In genomic region chr6:113392387-113393071, GRCm38 (mm10) we compare ENCODE assay signal across 10 mouse cellular contexts. TPM values are rescaled to one million over a fixed set of nuclear protein-coding genes. Genes with fewer than 3 reads are reported as not detected.
DNase-seq lines count a peak whose midpoint lies in the region; ATAC-seq and TF ChIP-seq lines count a peak whose summit lies in the region.
"Had no signal": no experiment of that assay in that cellular context is flagged by ENCODE, and none has a peak within 500 bp of the region (broad histone marks: within the 10 kb centered on the region; RNA-seq: fewer than 3 reads in every experiment).

No protein-coding gene starts in this region.

- in situ Hi-C loops in ES-E14 (cut with MboI; ENCODE audit: low sequenced_read_pairs in 2 of 2, unreplicated experiment in 2 of 2): no loop called here

- peak overlapping the region; percentile 59 to 77 for H3K4me3 ChIP-seq in ES-E14 (ENCODE audit: insufficient read depth in 1 of 2, low read depth in 1 of 2, low read length in 2 of 2, poor library complexity in 1 of 2, severe bottlenecking in 1 of 2)
- peak overlapping the region; percentile 28 for H3K4me3 ChIP-seq in cerebellum, adult 2 months (replicated peaks; ENCODE audit: insufficient read depth, low read depth, low read length)
- peak overlapping the region; percentile 38 for H3K4me3 ChIP-seq in forebrain, postnatal 0 days (ENCODE audit: low read depth, low read length)
- peak overlapping the region; percentile 46 for H3K4me3 ChIP-seq in hindbrain, embryonic 11.5 days (ENCODE audit: low read depth, low read length)

- no peak overlapping the region for H3K27ac ChIP-seq in ES-E14 (ENCODE audit: insufficient read depth, low read depth, low read length, poor library complexity, severe bottlenecking)
- H3K27ac ChIP-seq in cerebellum, adult 2 months (ENCODE audit: insufficient read depth, low read length): no peak overlapping the region
- peak overlapping the region; percentile 71 for H3K27ac ChIP-seq in forebrain, postnatal 0 days (ENCODE audit: low read depth, low read length)
- H3K27ac ChIP-seq in hindbrain, embryonic 11.5 days (ENCODE audit: low read depth, low read length): peak overlapping the region; percentile 78

- peaks cover 20% of the 10 kb centered on the region for H3K36me3 ChIP-seq in ES-E14 (ENCODE audit: control insufficient read depth, insufficient read depth, low read length, poor library complexity, severe bottlenecking)
- H3K36me3 ChIP-seq in forebrain, postnatal 0 days (ENCODE audit: insufficient read depth): peaks cover 38% of the 10 kb centered on the region
- peaks cover 9% of the 10 kb centered on the region for H3K36me3 ChIP-seq in hindbrain, embryonic 11.5 days (ENCODE audit: control insufficient read depth, insufficient read depth, low read length)

- peak overlapping the region; percentile 61 for H3K4me2 ChIP-seq in forebrain, postnatal 0 days (ENCODE audit: low read depth)
- H3K4me2 ChIP-seq in hindbrain, embryonic 11.5 days (replicated peaks; ENCODE audit: low read depth, low read length): peak overlapping the region; percentile 80

- H3K27me3 ChIP-seq in cerebellum, adult 2 months (ENCODE audit: control insufficient read depth, insufficient read depth, low read length): no peaks in the 10 kb centered on the region
- no peaks in the 10 kb centered on the region for H3K27me3 ChIP-seq in forebrain, postnatal 0 days (ENCODE audit: insufficient read depth, low read length)
- H3K27me3 ChIP-seq in hindbrain, embryonic 11.5 days (ENCODE audit: control insufficient read depth, insufficient read depth, low read length): no peaks in the 10 kb centered on the region

- peak overlapping the region; percentile 78 for H3K9ac ChIP-seq in ES-E14 (ENCODE audit: insufficient read depth, low read depth, low read length, poor library complexity, severe bottlenecking)
- H3K9ac ChIP-seq in forebrain, postnatal 0 days: peak overlapping the region; percentile 59
- H3K9ac ChIP-seq in hindbrain, embryonic 11.5 days (ENCODE audit: low read depth, low read length): peak overlapping the region; percentile 74

- no peak for TF ChIP-seq CTCF in cerebellum, adult 2 months (IDR thresholded peaks at IDR 0.05; ENCODE audit: borderline replicate concordance, insufficient read depth, low read depth, low read length)
- no peak for TF ChIP-seq CTCF in forebrain, postnatal 0 days (IDR thresholded peaks at IDR 0.05; ENCODE audit: low read depth)

- 3% methylated on average over 51 of the region's 51 CpGs for WGBS in cerebellum, adult 2 months
- WGBS in forebrain, postnatal 0 days: 6% methylated on average over 51 of the region's 51 CpGs
- WGBS in hindbrain, embryonic 11.5 days: under 1% methylated on average over 51 of the region's 51 CpGs

- TF ChIP-seq POLR2A in cerebellum, adult 2 months (IDR thresholded peaks at IDR 0.05; ENCODE audit: borderline replicate concordance, insufficient read depth, low read length): no peak

- H3K9me3 ChIP-seq in ES-E14 (ENCODE audit: control insufficient read depth, insufficient read depth, low read depth, low read length): no peaks in the 10 kb centered on the region
- no peaks in the 10 kb centered on the region for H3K9me3 ChIP-seq in forebrain, postnatal 0 days (ENCODE audit: low read length)
- no peaks in the 10 kb centered on the region for H3K9me3 ChIP-seq in hindbrain, embryonic 11.5 days (ENCODE audit: control insufficient read depth, low read length)

- peak; percentile 93 for ATAC-seq in forebrain, postnatal 0 days
- ATAC-seq in hindbrain, embryonic 11.5 days (ENCODE audit: low FRiP score): peak; percentile 95

- DNase-seq in ES-E14 (ENCODE audit: low read depth, low spot score): peak; percentile 38
- DNase-seq in cerebellum, adult 2 months: peak; percentile 54 to 65
- peak; percentile 66 for DNase-seq in forebrain, postnatal 0 days
- DNase-seq in hindbrain, embryonic 11.5 days (ENCODE audit: low spot score): peak; percentile 80
- DNase-seq in layer of hippocampus, postnatal 25 days (ENCODE audit: extremely low spot score in 1 of 2, low spot score in 1 of 2): peak; percentile 47 to 62
- DNase-seq in lung, postnatal 10 days: peak; percentile 44
- DNase-seq in retina, adult 2 months (ENCODE audit: low read depth, low spot score): peak; percentile 52
- no peak for DNase-seq in spleen, postnatal 14 days (ENCODE audit: low spot score in 2 of 2)

- peaks cover 7% of the 10 kb centered on the region in 2 experiments; a peak in 3 of 4 replicates for H3K4me1 ChIP-seq in ES-E14 (ENCODE audit: control insufficient read depth in 2 of 2, insufficient read depth in 2 of 2, low read length in 2 of 2, poor library complexity in 1 of 2)
- H3K4me1 ChIP-seq in cerebellum, adult 2 months (ENCODE audit: control insufficient read depth, insufficient read depth, low read length): peaks cover 1% of the 10 kb centered on the region; the same call in 1 of the 2 replicates
- peaks cover 5% of the 10 kb centered on the region; the same call in 1 of the 2 replicates for H3K4me1 ChIP-seq in forebrain, postnatal 0 days (ENCODE audit: insufficient read depth)
- H3K4me1 ChIP-seq in hindbrain, embryonic 11.5 days (replicated peaks; ENCODE audit: control insufficient read depth, insufficient read depth, low read length): no peaks in the 10 kb centered on the region

TF ChIP-seq in ES-E14, 5 proteins besides CTCF, POLR2A, EP300 and RAD21:
- no peak for TF ChIP-seq MAFK (IDR thresholded peaks at IDR 0.05; ENCODE audit: insufficient read depth, low read depth, low read length)
- TF ChIP-seq ZNF384 (IDR thresholded peaks at IDR 0.05; ENCODE audit: low read depth, low read length): no peak
- no peak for TF ChIP-seq CHD2 (IDR thresholded peaks at IDR 0.05; ENCODE audit: low read depth, low read length)
- TF ChIP-seq ZC3H11A (IDR thresholded peaks at IDR 0.05; ENCODE audit: borderline replicate concordance, low read depth, low read length): no peak
- no peak for TF ChIP-seq HCFC1 (IDR thresholded peaks at IDR 0.05; ENCODE audit: borderline replicate concordance, insufficient read depth, low read length)

RNA-seq across cellular contexts. Expression of gene Ttll3, which starts 3.5 kb away (rescaled TPM):
- total RNA-seq in ES-E14 (2012; rRNA removed): 5.3 and 6.9 TPM in 2 replicates
- 52.2 and 62.4 TPM in 2 replicates for polyA plus RNA-seq in cerebellum, adult 2 months (2012; rRNA removed)
- total RNA-seq in forebrain, postnatal 0 days (2014; rRNA removed): 12.9 and 14.0 TPM in 2 replicates
- 4.7 and 8.9 TPM in 2 replicates for polyA plus RNA-seq in forebrain, postnatal 0 days (2015; fragmentation: Nextera tagmentation; extraction: Ambion mirVana)
- polyA plus RNA-seq in hindbrain, embryonic 11.5 days (2014; fragmentation: Nextera tagmentation; extraction: Ambion mirVana): 4.1 and 4.2 TPM in 2 replicates
- total RNA-seq in layer of hippocampus, postnatal 25 days (2021): 10 to 100 TPM; 13.1 to 20.7 TPM

RNA-seq across cellular contexts. Expression of gene Arpc4, which starts 14.6 kb away (rescaled TPM):
- 217 and 227 TPM in 2 replicates for total RNA-seq in ES-E14 (2012; rRNA removed)
- 137 and 152 TPM in 2 replicates for polyA plus RNA-seq in cerebellum, adult 2 months (2012; rRNA removed)
- total RNA-seq in forebrain, postnatal 0 days (2014; rRNA removed): 219 and 226 TPM in 2 replicates
- polyA plus RNA-seq in forebrain, postnatal 0 days (2015; fragmentation: Nextera tagmentation; extraction: Ambion mirVana): 564 and 565 TPM in 2 replicates
- 208 and 210 TPM in 2 replicates for polyA plus RNA-seq in hindbrain, embryonic 11.5 days (2014; fragmentation: Nextera tagmentation; extraction: Ambion mirVana)
- 100 to 1,000 TPM; 320 to 364 TPM for total RNA-seq in layer of hippocampus, postnatal 25 days (2021)

RNA-seq across cellular contexts. Expression of gene Tada3, which starts 14.8 kb away (rescaled TPM):
- total RNA-seq in ES-E14 (2012; rRNA removed): 31.7 and 35.3 TPM in 2 replicates
- polyA plus RNA-seq in cerebellum, adult 2 months (2012; rRNA removed): 48.2 and 49.4 TPM in 2 replicates
- 28.5 and 34.7 TPM in 2 replicates for total RNA-seq in forebrain, postnatal 0 days (2014; rRNA removed)
- 69.1 and 84.4 TPM in 2 replicates for polyA plus RNA-seq in forebrain, postnatal 0 days (2015; fragmentation: Nextera tagmentation; extraction: Ambion mirVana)
- 56.3 and 60.2 TPM in 2 replicates for polyA plus RNA-seq in hindbrain, embryonic 11.5 days (2014; fragmentation: Nextera tagmentation; extraction: Ambion mirVana)
- 10 to 100 TPM; 50.1 to 53.2 TPM for total RNA-seq in layer of hippocampus, postnatal 25 days (2021)

RNA-seq across cellular contexts. Expression of gene Rpusd3, which starts 26.6 kb away (rescaled TPM):
- 34.5 and 42.3 TPM in 2 replicates for total RNA-seq in ES-E14 (2012; rRNA removed)
- 37.4 and 45.9 TPM in 2 replicates for polyA plus RNA-seq in cerebellum, adult 2 months (2012; rRNA removed)
- 20.5 and 23.5 TPM in 2 replicates for total RNA-seq in forebrain, postnatal 0 days (2014; rRNA removed)
- 16.9 and 20.4 TPM in 2 replicates for polyA plus RNA-seq in forebrain, postnatal 0 days (2015; fragmentation: Nextera tagmentation; extraction: Ambion mirVana)
- polyA plus RNA-seq in hindbrain, embryonic 11.5 days (2014; fragmentation: Nextera tagmentation; extraction: Ambion mirVana): 23.0 and 26.3 TPM in 2 replicates
- total RNA-seq in layer of hippocampus, postnatal 25 days (2021): 10 to 100 TPM; 32.7 to 32.9 TPM

RNA-seq across cellular contexts. Expression of gene Cidec, which starts 43.0 kb away (rescaled TPM):
- 0.42 and 0.45 TPM in 2 replicates for total RNA-seq in ES-E14 (2012; rRNA removed)
- 0.10 and 0.30 TPM in 2 replicates for polyA plus RNA-seq in cerebellum, adult 2 months (2012; rRNA removed)
- total RNA-seq in forebrain, postnatal 0 days (2014; rRNA removed): not detected in 2 replicates
- polyA plus RNA-seq in forebrain, postnatal 0 days (2015; fragmentation: Nextera tagmentation; extraction: Ambion mirVana): not detected in 2 replicates
- polyA plus RNA-seq in hindbrain, embryonic 11.5 days (2014; fragmentation: Nextera tagmentation; extraction: Ambion mirVana): not detected in 2 replicates
- not detected for total RNA-seq in layer of hippocampus, postnatal 25 days (2021)
- total RNA-seq: layer of hippocampus, adult 18-20 months had no signal
- polyA plus RNA-seq: G1E had no signal

Comparison
In these comparisons a context has a peak if more than half of its experiments do, and no peak if none do; other contexts are left out.
1. DNase-seq: peak in ES-E14 (single experiment), cerebellum, adult 2 months (2 of 2), forebrain, postnatal 0 days (single experiment), hindbrain, embryonic 11.5 days (single experiment), layer of hippocampus, postnatal 25 days (2 of 2), lung, postnatal 10 days (single experiment) and retina, adult 2 months (single experiment); none in spleen, postnatal 14 days (0 of 2).
2. H3K27ac ChIP-seq: peak in forebrain, postnatal 0 days (single experiment) and hindbrain, embryonic 11.5 days (single experiment); none in ES-E14 (single experiment) and cerebellum, adult 2 months (single experiment).
3. Peak in every context shown above with its lines, with median percentiles within 50 percentile points of each other: H3K4me3 ChIP-seq and H3K9ac ChIP-seq.